Mouse (Mus musculus) inflammation-experienced regulatory T-cells, adult 6 months (primary cell): ENCODE measurements around the gene Hivep1. TPM values are rescaled to one million over a fixed set of nuclear protein-coding genes. Genes with fewer than 3 reads are reported as not detected.

Experiments used
- ATAC-seq: one replicate; pipeline ENCODE4 v1.8.0; 2017
- polyA plus RNA-seq, 3 experiments: library from polyadenylated mRNA; unstranded; fragments of 100-300 nt; shearing (Covaris generic); gene quantifications; one replicate each; pipeline ENCODE4 v1.2.1; 2017

The Hivep1 gene
- polyA plus RNA-seq, 3 experiments from 2014 or later, result 10.7 to 17.4 (median 10.7) TPM

DNA sequence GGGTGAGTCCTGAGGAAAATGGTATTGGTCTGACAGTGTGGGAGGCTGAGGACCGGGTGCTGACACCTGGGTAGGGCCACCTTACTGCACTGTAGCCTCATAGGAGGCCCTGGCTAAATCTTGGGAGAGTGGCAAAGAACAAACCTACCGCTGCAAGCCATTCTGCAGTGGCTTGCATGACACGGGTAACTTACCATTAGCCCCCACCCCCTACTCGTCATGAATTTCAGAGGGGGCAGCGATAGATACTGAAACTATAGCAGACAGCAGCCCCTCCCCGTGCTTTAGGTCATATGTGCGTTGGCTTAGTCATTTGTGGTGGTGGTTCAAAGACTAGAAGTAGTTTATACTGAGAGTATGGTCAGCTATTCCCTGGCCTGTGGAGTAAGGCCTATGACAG is 61.8 kb downstream of the Hivep1 start:
- ATAC-seq, result no peak

DNA sequence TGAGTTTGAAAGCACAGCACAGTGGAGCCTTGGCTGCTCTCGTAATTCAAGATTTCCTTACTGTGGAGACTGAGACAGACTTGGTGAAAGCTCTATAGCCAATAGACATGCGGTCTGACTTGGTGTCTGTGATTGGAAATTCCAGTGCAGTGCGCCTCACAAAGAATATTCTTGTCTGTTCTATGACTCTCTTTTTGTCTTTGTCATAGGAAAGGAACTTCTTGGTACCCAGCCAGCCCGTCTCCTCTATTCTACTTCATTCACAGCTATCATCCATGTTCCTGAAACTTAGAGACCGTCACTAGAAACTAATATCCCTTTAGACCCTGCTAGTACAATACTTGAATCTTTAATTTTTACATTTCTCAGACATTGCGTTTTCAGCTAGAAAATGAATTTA is 64.5 kb downstream of the Hivep1 start:
- no peak for ATAC-seq

DNA sequence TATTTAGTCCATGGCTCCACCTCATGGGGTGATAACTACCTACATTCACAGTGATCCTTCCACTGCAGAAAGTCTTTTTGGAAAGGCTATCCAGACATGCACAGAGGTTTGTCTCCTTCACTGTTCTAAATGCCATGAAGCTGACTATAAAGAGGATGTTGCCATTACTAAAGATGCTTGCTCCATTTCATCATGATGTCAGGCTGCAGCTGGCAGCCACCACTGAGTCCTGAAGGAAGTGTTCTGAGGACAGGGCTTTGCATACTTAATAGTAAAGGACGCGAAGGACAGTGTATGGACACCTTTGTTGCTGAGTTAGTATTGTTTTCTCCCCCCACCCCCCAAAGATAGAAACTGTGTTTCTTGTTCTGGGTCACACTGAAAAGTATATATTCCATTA is 67.2 kb downstream of the Hivep1 start:
- no peak for ATAC-seq

DNA sequence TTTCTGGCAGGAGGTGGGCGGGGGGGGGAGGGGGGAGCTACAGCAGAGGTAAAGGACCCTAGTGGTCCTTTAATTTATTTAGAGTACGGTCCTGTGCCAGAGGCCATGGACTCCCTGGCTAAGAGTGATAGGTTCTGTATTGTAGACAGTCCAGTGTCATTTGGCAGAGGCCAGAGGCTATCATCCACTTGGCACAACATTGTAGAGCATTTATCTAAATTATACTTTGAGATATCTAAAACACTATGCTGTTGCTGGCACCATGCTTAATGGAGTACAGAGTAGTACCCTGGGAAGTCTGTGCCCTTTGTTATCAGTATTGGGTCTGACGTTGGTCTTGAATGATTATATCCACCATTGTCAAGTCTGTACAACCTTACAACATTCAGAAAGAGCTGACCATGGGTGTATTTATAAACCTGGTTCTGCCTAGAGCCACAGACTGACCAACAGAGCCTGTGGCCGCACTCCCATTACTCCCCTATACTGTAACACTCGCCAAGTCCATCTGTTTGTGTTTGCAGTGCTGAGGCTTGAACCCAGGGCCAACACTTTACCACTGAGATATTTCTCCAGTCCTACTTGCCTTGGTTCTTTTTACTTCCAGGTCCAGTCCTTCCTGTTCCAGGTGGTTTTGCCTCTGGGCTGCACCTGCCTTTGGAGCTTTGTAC is 69.4 kb downstream of the Hivep1 start:
- ATAC-seq, result no peak

- no peak for ATAC-seq
Observed at GRCm38 (mm10) chr13:42121777-42122682, 70.2 kb downstream of the Hivep1 start.

DNA sequence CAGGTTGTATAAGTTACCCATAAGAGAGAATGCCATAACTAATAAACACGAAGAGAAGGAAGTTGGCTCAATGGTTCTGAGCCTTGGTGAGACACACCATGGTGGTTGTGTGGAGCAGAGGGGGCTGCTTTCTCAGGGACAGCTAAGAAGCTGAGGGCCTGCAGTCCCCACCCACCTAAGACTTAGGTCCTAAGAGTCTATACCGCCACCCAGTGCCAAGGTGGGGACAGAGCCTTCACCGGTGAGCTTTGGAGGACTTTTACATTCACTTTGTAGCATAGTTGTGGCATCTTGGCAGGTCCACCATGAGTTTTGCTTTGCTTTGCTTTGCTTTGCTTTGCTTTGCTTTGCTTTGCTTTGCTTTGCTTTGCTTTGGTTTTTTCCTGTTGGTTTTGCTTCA is 92.8 kb downstream of the Hivep1 start:
- ATAC-seq, result no peak

- no peak for ATAC-seq
Observed at GRCm38 (mm10) chr13:42149328-42150071, 97.7 kb downstream of the Hivep1 start.

GRCm38 (mm10) chr13:42150072-42150450 is 98.2 kb downstream of the Hivep1 start:
- ATAC-seq, result no peak

- no peak for ATAC-seq
Observed at GRCm38 (mm10) chr13:42150462-42151127, 98.8 kb downstream of the Hivep1 start.

GRCm38 (mm10) chr13:42158259-42158658 is 106.4 kb downstream of the Hivep1 start:
- ATAC-seq, result no peak

- ATAC-seq, result no peak
Observed at GRCm38 (mm10) chr13:42159416-42160185, 107.8 kb downstream of the Hivep1 start.

DNA sequence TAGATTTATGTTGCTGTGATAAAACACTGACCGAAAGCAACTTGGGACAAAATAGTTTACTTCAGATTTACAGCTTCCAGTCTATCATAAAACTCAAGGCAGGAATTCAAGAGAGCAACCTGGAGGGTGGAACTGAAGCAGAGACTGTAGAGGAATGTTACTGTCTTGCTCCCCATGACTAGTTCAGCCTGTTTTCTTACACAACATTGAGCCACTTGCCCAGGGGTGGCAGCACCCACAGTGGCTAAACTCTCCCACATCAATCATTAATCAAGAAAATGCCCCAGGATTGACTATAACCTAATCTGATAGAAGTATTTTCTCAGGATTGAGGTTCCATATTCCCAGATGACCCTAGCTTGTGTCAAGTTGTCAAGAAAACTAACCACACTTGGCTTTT is 119.0 kb downstream of the Hivep1 start:
- no peak for ATAC-seq

DNA sequence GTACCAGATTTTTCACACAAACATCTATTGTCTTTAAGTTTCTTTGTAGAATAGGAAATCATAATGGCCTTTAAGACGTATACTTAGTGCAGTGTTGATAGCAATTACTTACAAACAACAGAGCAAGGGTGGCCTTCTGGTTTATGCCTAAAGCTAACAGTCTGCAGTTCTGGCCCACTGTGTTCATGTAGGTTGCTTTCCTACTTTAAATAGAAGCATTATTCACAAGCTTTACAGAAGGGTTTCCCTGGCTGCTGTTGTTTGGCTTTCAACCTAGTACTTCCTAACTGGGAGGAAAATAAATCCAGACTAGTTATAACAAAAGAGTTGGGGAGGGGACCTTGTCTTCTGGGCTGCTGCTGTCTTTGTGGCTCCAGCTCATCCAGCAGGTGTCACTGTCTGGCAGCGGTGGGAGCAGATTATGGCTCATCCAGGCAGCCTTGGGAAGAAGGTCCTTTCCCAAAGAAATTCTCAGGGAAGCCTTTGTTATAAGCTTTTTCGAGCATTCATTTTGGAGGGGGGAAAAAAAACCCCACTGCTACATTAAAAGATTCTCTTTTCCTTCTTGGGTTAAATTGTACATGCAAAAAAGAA is 123.1 kb downstream of the Hivep1 start:
- no peak for ATAC-seq

DNA sequence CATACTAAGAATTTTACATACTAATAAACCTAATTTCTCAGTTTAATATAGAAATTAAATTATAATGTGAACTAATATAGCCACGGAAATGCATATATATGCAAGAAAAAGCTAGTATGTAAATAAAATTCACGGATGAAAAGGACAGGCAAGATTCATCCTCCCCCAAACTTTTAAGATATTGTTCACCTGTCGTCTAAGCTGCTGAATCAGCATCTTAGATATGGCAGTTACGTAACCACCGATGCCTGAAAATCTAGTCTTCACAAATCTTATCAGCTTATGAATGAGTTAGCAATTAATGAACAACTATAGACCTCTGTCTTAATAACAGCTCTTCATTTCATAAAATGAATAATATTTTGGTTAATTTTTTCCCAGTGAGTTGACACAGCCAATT is 130.8 kb downstream of the Hivep1 start:
- no peak for ATAC-seq

- ATAC-seq, result no peak
Observed at GRCm38 (mm10) chr13:42184131-42184530, 132.3 kb downstream of the Hivep1 start.

GRCm38 (mm10) chr13:42193016-42193415 is 141.2 kb downstream of the Hivep1 start:
- ATAC-seq, result no peak

DNA sequence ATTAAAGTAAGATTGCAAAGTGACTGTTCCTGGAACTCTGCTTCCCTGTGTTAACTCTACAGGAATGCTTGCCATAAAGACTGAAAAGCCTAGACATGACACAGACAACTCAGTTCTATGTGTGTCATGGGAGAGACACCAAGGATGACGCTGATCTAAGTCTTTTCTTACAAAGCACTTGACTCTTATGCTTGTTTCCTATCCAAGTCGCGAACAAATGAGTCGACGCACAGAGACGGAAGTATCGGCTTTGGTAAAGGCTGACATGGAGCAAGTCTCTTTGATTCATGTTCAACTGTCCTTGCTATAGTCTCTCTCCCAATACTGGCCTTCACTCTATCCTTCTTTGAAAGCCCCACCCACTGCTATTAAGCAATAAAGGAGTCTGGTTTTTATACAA is 143.8 kb downstream of the Hivep1 start:
- ATAC-seq, result no peak

DNA sequence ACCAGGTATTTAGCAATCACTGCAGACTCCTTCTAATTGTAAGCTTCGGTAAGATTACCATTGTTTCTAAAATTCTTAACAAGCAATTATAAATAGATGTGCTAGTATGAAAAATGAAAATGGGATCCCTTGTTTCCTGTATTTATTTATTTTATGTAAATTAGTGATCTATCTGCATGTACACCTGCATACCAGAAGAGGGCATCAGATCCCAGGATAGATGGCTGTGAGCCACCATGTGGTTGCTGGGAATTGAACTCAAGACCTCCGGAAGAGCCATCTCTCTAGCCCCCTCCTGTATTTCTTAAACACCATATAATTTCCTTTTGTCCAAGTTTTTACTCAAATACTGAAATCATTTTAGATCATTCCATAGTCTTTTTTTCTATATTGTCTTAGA is 145.8 kb downstream of the Hivep1 start:
- ATAC-seq, result no peak

GRCm38 (mm10) chr13:42213556-42213955 is 161.7 kb downstream of the Hivep1 start:
- ATAC-seq, result no peak

DNA sequence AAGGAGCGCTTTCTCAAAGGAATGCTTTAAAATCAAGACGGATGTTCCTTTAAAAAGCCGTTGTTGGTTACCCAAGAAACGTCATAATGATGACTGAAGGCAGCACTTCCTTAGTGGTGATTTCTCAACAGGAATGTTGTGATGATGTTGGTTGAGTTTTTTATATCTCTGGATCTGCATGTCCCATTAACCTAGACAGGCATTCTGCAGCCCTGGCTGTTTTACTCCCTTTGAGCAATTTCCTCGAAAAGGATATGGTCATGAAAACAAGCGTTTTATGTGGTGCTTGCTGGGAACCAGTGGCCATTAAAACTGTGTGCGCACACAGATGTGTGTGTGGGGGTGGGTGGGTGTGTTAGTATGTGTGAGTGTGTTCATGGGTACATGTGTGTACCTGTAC is 170.6 kb downstream of the Hivep1 start:
- no peak for ATAC-seq

- peak; percentile 32 for ATAC-seq
Observed at GRCm38 (mm10) chr13:42228849-42229248, 177.0 kb downstream of the Hivep1 start.
